Mouse (Mus musculus) intestine, embryonic 14.5 days (tissue): ENCODE measurements around the gene Cab39l. TPM values are rescaled to one million over a fixed set of nuclear protein-coding genes. Genes with fewer than 3 reads are reported as not detected.

Experiments
- ATAC-seq: fragments of 200-750 bp; cut with Nextera tagmentation; replicated peaks from 2 replicates; pipeline ENCODE4 v1.8.0; 2017; ENCODE audit warnings: low read depth, moderate number of reproducible peaks, moderate TSS enrichment, moderate library complexity; ENCODE audit not compliant: low FRiP score, low TSS enrichment
- DNase-seq: peaks from one replicate; pipeline ENCODE4 v3.0.0-alpha.2; 2018; ENCODE audit warnings: low spot score
- H3K27ac ChIP-seq: fragments of 300-500 bp; sonication (generic); 2 replicates; pipeline ENCODE4 v1.5.1; 2014; ENCODE audit warnings: low read depth, mild to moderate bottlenecking, control low read depth
- H3K27me3 ChIP-seq: fragments of 300-500 bp; sonication (generic); replicated peaks from 2 replicates; pipeline ENCODE4 v1.6.1; 2014; ENCODE audit warnings: low read length, control low read depth; ENCODE audit not compliant: control insufficient read depth, insufficient read depth
- H3K36me3 ChIP-seq: fragments of 300-500 bp; sonication (generic); 2 replicates; pipeline ENCODE4 v1.6.1; 2014; ENCODE audit warnings: low read length, control low read depth; ENCODE audit not compliant: control insufficient read depth, insufficient read depth
- H3K4me1 ChIP-seq: fragments of 300-500 bp; sonication (generic); replicated peaks from 2 replicates; pipeline ENCODE4 v1.6.1; 2014; ENCODE audit warnings: low read length, control low read depth, mixed read lengths; ENCODE audit not compliant: control insufficient read depth, insufficient read depth
- H3K4me2 ChIP-seq: fragments of 300-500 bp; sonication (generic); 2 replicates; pipeline ENCODE4 v1.6.1; 2014; ENCODE audit warnings: low read length
- H3K4me3 ChIP-seq: fragments of 300-500 bp; sonication (generic); 2 replicates; pipeline ENCODE4 v1.5.1; 2014; ENCODE audit warnings: low read depth, low read length, control low read depth, mixed read lengths
- H3K9ac ChIP-seq: fragments of 300-500 bp; sonication (generic); 2 replicates; pipeline ENCODE4 v1.6.1; 2014; ENCODE audit warnings: mild to moderate bottlenecking, low read length
- H3K9me3 ChIP-seq: fragments of 300-500 bp; sonication (generic); 2 replicates; pipeline ENCODE4 v1.6.1; 2016; ENCODE audit warnings: low read length, control low read depth; ENCODE audit not compliant: control insufficient read depth
- WGBS: fragments of 180-500 bp; shearing (Covaris S2); extraction: QIAGEN DNeasy Blood & Tissue Kit; methylation state at CpG from one replicate; pipeline ENCODE4 v1.1.7; 2014; 5-methylcytosine and 5-hydroxymethylcytosine counted together
- polyA plus RNA-seq: library from polyadenylated mRNA; unstranded; fragments of >200 nt; fragmentation: Nextera tagmentation; extraction: Ambion mirVana; gene quantifications from 2 replicates; pipeline ENCODE4 v1.2.1, GENCODE M21; 2014

Gene Cab39l
- polyA plus RNA-seq, 1 experiment from 2014 or later: 36.2 TPM

DNA sequence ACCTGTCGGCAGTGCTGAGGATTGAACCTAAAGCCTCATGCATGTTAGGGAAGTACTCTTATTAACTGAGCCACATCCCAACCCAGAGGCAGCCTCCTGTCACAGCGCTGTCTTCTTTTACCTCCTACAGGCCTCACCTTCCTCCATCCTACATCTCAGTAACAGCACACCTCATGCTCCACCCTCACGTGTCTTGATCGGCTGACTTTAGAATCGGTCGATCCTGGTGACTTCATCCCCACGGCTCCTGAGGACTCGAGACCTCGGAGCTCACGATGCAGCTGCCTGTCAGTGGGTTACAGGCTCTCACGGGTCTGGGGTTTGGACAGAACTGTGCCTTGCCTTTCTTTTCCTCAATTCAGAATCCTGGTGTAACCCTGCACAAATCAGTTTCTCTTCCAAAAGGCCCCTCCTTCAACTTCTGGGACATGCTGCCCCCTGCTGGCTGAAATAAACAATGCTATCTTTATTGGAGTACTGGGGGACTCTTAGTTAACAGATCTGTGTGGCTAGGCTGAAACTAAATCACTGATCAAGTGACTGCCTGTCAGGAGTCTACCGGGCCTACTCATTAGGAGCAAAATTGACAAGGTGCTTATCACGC lies 115.3 kb downstream of the Cab39l start:
- Histone ChIP-seq H3K9me3 (no peaks in the 10 kb centered on the region), H3K4me2 (no peak overlapping the region), H3K4me3 (no peak overlapping the region), H3K36me3 (no peaks in the 10 kb centered on the region), H3K9ac (no peak overlapping the region), H3K27me3 (no peaks in the 10 kb centered on the region), H3K4me1 (peaks cover 4% of the 10 kb centered on the region; the same call in 1 of the 2 replicates), H3K27ac (no peak overlapping the region)
- WGBS: 48% methylated on average over 13 of the region's 13 CpGs
- DNase-seq (peak; percentile 90), ATAC-seq (0 out of 2 replicates have a peak, but pooled peaks have one; percentile 44)

DNA sequence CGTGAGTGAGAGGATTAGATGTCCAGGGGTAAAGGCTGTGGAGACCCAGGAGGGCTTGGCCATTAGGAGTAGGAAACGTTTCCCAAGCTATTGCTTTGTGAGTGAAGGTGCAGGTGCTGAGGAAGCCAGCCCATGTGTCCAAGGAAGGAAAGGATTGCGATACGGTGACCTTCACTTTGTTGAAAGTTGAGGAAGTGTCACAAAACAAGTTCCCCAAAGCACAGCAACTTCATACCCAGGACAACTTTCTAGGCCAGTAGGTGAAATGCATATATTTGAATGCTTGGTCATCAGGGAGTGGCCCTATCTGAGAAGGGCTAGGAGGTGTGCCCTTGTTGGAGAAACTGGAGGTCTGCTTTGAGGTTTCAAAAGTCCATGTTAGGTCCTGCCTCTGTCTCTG lies 116.3 kb downstream of the Cab39l start:
- WGBS: 62% methylated on average over 4 of the region's 4 CpGs
- DNase-seq (no peak), ATAC-seq (no peak)
- Histone ChIP-seq H3K4me2 (no peak overlapping the region), H3K36me3 (no peaks in the 10 kb centered on the region), H3K9ac (no peak overlapping the region), H3K4me3 (no peak overlapping the region), H3K9me3 (no peaks in the 10 kb centered on the region), H3K4me1 (peaks cover 2% of the 10 kb centered on the region; the same call in 1 of the 2 replicates), H3K27me3 (no peaks in the 10 kb centered on the region), H3K27ac (no peak overlapping the region)

DNA sequence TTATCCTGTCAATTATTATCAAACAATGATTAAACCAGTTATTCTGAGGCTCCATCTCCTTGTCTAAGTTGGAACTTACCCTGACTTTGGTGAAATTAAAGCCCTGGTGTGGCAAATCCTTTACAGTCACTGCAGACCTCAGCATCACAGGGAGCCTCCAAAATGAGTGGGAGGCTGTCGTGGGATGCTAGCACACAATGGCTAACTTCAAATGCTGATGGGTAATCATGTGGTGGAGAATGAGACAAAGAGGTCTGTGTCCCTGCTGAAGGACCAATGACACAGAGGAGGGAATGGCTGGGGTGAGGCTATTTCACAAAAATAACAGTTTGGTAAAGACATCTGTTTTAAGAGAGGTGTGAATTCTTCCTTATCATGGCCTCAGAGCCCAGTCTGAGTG lies 117.1 kb downstream of the Cab39l start:
- H3K27me3 ChIP-seq: no peaks in the 10 kb centered on the region
- no peak overlapping the region for H3K4me2 ChIP-seq
- no peak overlapping the region for H3K4me3 ChIP-seq
- no peaks in the 10 kb centered on the region for H3K9me3 ChIP-seq
- DNase-seq (peak; percentile 27), ATAC-seq (no peak)
- 79% methylated on average over 1 of the region's 1 CpGs for WGBS
- H3K9ac ChIP-seq: no peak overlapping the region
- no peaks in the 10 kb centered on the region for H3K4me1 ChIP-seq
- H3K27ac ChIP-seq: no peak overlapping the region
- H3K36me3 ChIP-seq: no peaks in the 10 kb centered on the region

DNA sequence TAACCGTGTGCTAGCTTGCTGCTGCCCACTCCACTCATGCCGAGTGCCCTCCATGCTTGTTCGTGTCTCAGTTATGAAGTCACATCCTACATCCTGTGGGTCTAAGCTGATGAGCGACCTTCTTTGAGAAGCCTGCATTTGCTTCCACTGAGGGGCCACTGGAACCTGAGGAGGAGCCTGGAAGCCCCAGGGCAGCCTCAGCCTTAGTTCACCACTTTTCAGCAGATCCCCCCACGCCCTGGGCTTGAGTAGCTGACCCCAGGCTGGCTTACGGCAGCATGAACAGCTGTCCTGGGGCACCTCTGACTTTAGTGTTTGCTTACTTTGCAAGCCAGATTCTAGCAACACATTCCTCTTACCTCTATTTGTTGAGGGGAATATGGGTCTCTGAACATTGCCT lies 126.0 kb downstream of the Cab39l start:
- WGBS: 80% methylated on average over 6 of the region's 6 CpGs
- Histone ChIP-seq H3K4me3 (no peak overlapping the region), H3K27ac (no peak overlapping the region), H3K4me1 (no peaks in the 10 kb centered on the region), H3K9ac (no peak overlapping the region), H3K27me3 (no peaks in the 10 kb centered on the region), H3K9me3 (no peaks in the 10 kb centered on the region), H3K36me3 (peaks cover 32% of the 10 kb centered on the region), H3K4me2 (no peak overlapping the region)
- ATAC-seq (no peak), DNase-seq (peak; percentile 38)

DNA sequence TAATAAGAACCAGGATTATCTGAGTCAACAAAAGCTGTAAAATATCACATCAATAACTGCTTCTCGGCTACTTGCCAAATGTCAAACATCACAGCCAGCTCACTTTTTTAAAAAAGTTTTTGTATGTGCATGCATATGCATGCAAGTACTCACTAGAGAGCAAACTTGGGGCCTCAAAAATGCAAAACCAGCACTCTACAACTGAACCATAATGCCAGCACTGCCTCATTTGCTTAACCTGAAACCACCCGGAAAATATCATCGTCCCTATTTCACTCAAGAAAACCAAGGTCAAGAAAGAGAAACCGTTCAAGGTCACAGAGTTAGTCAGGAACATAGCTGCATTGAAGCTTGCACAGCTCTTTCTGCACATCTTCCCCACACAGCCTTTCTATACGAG lies 135.6 kb downstream of the Cab39l start:
- Histone ChIP-seq H3K36me3 (peaks cover 44% of the 10 kb centered on the region), H3K27ac (no peak overlapping the region), H3K27me3 (no peaks in the 10 kb centered on the region), H3K4me3 (no peak overlapping the region), H3K4me1 (no peaks in the 10 kb centered on the region), H3K9ac (no peak overlapping the region), H3K4me2 (no peak overlapping the region), H3K9me3 (no peaks in the 10 kb centered on the region)
- ATAC-seq (no peak), DNase-seq (no peak)
- 87% methylated on average over 5 of the region's 5 CpGs for WGBS

DNA sequence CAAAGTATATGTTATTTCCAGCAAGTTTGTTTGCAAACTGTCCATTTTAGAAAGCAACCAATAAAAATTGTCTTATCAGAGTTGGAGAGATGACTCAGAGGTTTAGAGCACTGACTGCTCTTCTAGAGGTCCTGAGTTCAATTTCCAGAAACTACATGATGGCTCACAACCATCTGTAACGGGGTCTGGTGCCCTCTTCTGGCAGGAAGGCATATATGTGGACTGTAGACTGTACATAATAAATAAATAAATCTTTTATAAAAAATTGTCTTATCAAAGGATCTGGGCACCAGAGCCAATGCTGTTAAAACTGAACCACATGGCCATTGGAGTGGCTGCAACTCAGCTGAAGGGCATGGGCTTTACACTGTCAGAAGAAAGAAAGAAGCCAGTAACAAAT lies 149.8 kb downstream of the Cab39l start:
- Histone ChIP-seq H3K9ac (no peak overlapping the region), H3K27ac (no peak overlapping the region), H3K36me3 (peaks cover 78% of the 10 kb centered on the region), H3K9me3 (no peaks in the 10 kb centered on the region), H3K4me3 (no peak overlapping the region), H3K4me1 (no peaks in the 10 kb centered on the region), H3K27me3 (no peaks in the 10 kb centered on the region), H3K4me2 (no peak overlapping the region)
- 82% methylated on average over 1 of the region's 1 CpGs for WGBS
- no peak for DNase-seq
- no peak for ATAC-seq

DNA sequence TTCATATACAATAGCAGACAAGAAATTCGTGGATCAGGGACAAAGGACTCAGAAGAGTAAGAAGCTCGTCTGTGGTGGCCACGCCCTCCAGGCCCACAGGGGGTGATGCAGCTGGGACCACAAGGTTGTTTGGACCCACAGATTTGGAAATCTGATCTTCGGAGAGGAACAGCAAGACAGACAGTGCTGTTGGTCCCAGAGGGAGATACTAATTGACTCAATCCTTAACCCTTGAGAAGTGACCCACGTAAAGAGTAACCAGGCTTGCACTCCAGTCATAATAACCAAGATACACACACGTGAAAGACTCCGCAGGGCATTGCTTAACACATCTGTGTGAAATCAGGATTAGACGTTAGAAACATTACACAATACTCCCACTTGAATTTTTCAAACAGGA lies 151.1 kb downstream of the Cab39l start:
- no peak overlapping the region for H3K9ac ChIP-seq

DNA sequence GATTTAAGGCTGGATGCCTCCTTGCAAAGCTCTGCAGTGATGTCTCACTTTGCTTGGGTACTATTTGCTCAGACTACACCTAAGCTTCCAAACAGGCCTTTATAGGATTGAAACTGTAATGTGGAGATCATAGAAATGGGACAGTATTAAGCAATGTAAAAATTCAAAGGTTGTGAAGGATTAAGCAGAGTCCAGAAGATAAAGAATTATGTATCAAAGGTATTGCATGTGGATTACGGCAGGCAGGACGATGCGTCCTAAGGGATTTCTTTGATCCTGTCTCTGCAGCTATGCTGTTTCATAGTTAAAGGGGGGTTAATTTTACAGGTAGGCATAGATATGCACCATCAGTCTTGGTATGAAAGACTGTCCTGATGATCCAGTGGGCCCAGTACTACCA lies 151.8 kb downstream of the Cab39l start:
- Histone ChIP-seq H3K4me1 (peaks cover 8% of the 10 kb centered on the region), H3K27ac (no peak overlapping the region), H3K27me3 (no peaks in the 10 kb centered on the region), H3K36me3 (peaks cover 67% of the 10 kb centered on the region), H3K4me3 (no peak overlapping the region), H3K4me2 (no peak overlapping the region), H3K9me3 (no peaks in the 10 kb centered on the region), H3K9ac (no peak overlapping the region)
- no peak for ATAC-seq
- 94% methylated on average over 3 of the region's 3 CpGs for WGBS
- no peak for DNase-seq

More for the DNA sequence above, 151.1 kb downstream of the Cab39l start:
- WGBS: 79% methylated on average over 8 of the region's 8 CpGs
- Histone ChIP-seq H3K4me3 (no peak overlapping the region), H3K36me3 (peaks cover 71% of the 10 kb centered on the region), H3K27me3 (no peaks in the 10 kb centered on the region), H3K4me2 (no peak overlapping the region), H3K27ac (no peak overlapping the region), H3K9me3 (no peaks in the 10 kb centered on the region), H3K4me1 (peaks cover 5% of the 10 kb centered on the region)
- ATAC-seq (no peak), DNase-seq (no peak)

DNA sequence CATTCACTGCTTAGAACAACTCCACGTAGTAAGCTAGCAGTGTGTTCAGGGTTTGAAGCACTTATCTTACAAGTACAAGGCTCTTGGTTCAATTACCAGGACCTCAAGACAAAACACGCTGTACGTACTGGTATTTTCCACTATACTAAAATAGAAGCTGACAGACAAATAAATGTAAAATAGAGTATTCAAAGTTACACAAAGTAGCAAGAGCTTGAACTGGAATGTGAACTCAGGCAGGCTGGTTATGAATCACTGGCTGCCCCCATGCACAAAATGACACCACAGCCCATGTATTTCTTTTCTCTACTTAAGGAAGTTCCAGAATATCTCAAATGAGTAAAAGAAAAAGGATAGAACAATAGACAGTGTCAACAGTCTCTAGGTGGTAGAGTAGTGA lies 154.2 kb downstream of the Cab39l start:
- H3K9ac ChIP-seq: no peak overlapping the region
- H3K27me3 ChIP-seq: no peaks in the 10 kb centered on the region
- no peak overlapping the region for H3K4me2 ChIP-seq
- ATAC-seq (no peak), DNase-seq (no peak)
- H3K36me3 ChIP-seq: peaks cover 45% of the 10 kb centered on the region
- H3K4me1 ChIP-seq: peaks cover 8% of the 10 kb centered on the region
- H3K27ac ChIP-seq: no peak overlapping the region
- H3K4me3 ChIP-seq: no peak overlapping the region
- no peaks in the 10 kb centered on the region for H3K9me3 ChIP-seq
- WGBS: 90% methylated on average over 3 of the region's 3 CpGs
